Mouse (Mus musculus): ENCODE measurements around the gene Gprc6a. TPM values are rescaled to one million over a fixed set of nuclear protein-coding genes. Genes with fewer than 3 reads are reported as not detected.

Gprc6a gene
- total RNA-seq, 2 experiments from 2014 or later, result not detected

DNA sequence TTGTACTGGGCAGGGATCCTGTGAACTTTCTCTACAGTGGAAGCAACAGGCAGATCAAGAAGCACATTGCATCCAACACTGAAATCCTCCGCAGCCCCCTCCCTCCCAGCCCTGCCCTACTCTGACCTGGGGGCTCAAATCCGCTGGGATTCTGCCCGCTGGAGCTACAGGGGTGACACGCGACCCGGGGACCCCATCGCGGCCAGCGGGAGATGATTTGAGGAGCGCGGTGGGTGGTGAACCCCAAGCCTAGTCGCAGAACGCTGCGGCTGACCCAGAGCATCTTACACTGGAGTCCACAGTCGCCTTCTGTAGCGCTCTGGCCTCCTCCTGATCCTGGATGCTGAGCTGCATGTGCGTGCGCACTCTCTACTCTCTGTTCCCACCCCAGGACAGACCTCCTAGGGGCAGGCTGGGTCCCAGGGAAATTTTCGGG, 41.1 kb downstream of the Gprc6a start, which contains the start of gene Fam162b:
Fam162b (minus strand) TSS at position 379 of the 436 bp plus-strand sequence.
- no peak for DNase-seq

DNA sequence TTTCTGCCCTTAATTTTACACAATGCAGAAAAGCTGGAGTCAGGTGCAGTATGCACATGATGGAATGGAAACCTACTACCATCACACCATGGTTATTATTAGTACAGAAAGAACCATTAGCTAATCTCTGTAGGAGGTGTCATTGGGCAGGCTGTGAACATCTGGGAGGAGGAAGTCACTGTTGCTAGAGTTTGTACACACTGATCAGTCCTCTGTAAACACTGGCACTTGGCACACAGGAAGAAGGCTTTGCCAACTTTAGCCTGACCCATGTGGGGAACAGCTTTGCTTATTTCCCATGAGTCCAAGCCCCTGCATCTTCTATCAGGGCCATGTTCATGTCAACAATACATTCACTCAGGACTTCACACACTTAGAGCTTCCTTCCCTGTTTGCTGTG, 46.3 kb downstream of the Gprc6a start:
- no peak for DNase-seq

DNA sequence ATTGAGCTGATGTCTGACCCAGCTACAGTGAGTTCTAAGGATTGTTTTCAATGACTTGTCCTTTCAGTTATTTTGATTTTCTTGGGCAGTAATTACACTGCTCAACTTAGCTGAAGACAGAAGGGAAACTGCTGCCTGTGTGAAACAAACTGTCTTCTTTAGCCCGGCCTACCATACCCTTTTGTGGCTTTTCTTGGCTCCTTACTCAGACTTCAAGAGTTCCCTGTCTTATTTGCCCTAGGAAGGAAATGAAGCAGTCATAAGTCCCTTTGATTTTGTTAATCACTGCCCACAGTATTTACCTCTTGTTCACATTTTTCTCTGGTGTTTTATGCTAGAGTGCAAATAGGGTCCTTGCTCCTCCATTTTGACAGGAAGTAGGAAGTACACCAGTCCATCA, 46.9 kb downstream of the Gprc6a start:
- DNase-seq, result no peak

DNA sequence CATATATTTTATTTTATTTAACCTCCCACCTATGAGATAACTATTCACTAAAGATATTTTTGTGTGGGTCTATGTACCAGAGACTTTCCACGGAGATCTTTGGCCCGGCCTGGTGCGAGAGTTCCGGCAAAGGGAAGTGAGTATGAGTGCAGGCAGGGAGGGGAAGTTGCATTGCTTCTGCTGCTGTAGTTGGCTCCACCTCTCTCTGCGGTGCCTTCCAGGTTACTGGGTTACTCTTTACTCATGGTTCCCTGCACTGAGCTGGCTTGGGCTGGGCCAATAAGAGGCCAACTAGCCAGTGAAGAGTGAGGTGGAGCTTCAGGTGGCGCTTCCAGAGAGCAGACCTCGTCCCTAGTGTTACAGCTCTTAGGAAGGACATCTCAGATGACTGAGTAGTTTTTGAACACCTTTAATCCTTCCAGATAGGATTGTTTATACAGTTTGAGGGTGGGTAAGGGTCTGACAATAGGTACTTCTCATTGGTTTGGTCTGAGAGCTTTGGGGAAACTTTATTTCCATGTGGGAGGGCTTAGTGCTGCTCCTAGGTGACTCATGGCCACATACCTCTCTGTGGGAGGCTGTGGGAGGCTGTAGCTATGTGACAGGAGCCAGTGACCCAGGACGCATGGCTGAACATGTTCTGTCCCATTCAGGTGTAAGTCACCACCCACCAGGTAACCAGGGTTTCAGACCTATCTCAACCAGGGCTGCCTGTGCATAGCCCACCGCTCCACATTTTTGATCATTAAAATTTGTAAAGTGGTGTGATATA, 59.9 kb downstream of the Gprc6a start:
- no peak for DNase-seq

Other genes with a start within 250 kb of the Gprc6a start
- gene Gm49339, start 150.8 kb downstream of the Gprc6a start, total RNA-seq (2021), result under 1 TPM; 0.19 to 0.38 TPM
- gene Lilr4b, start 150.8 kb downstream of the Gprc6a start, total RNA-seq (2021), result under 1 TPM; 0.38 to 0.88 TPM
- under 1 TPM; 0.26 to 0.54 TPM for gene Lilrb4a, start 140.5 kb downstream of the Gprc6a start, total RNA-seq (2021)
- not detected for gene Fam162b, start 40.9 kb downstream of the Gprc6a start, total RNA-seq (2021)
- gene Rfx6, start 46.3 kb upstream of the Gprc6a start, total RNA-seq (2021), result not detected